Mouse (Mus musculus) stomach, embryonic 14.5 days (tissue): ENCODE data around the gene Pacs2. TPM values are rescaled to one million over a fixed set of nuclear protein-coding genes. Genes with fewer than 3 reads are reported as not detected.

Experiments
- ATAC-seq: fragments of 200-750 bp; cut with Nextera tagmentation; 2 replicates; pipeline ENCODE4 v1.8.0; 2017; ENCODE audit warnings: low read depth, moderate TSS enrichment; ENCODE audit not compliant: insufficient number of reproducible peaks, insufficient read depth, low FRiP score
- H3K27ac ChIP-seq: fragments of 300-500 bp; sonication (generic); 2 replicates; pipeline ENCODE4 v1.5.1; 2014; ENCODE audit warnings: mild to moderate bottlenecking, low read length, moderate library complexity, mixed read lengths
- H3K27me3 ChIP-seq: fragments of 300-500 bp; sonication (generic); 2 replicates; pipeline ENCODE4 v1.6.1; 2014; ENCODE audit warnings: low read length, control low read depth, mixed read lengths; ENCODE audit not compliant: control insufficient read depth, insufficient read depth
- H3K36me3 ChIP-seq: fragments of 300-500 bp; sonication (generic); 2 replicates; pipeline ENCODE4 v1.6.1; 2014; ENCODE audit warnings: mild to moderate bottlenecking, control low read depth, low read length, moderate library complexity, mixed read lengths; ENCODE audit not compliant: control insufficient read depth, insufficient read depth
- H3K4me1 ChIP-seq: fragments of 300-500 bp; sonication (generic); 2 replicates; pipeline ENCODE4 v1.6.1; 2014; ENCODE audit warnings: low read length, control low read depth, mixed read lengths; ENCODE audit not compliant: control insufficient read depth, insufficient read depth
- H3K4me2 ChIP-seq: fragments of 300-500 bp; sonication (generic); replicated peaks from 2 replicates; pipeline ENCODE4 v1.6.1; 2014; ENCODE audit warnings: low read depth, low read length, control low read depth
- H3K4me3 ChIP-seq: fragments of 300-500 bp; sonication (generic); 2 replicates; pipeline ENCODE4 v1.5.1; 2014; ENCODE audit warnings: low read depth, low read length, control low read depth
- H3K9ac ChIP-seq: fragments of 300-500 bp; sonication (generic); replicated peaks from 2 replicates; pipeline ENCODE4 v1.6.1; 2014; ENCODE audit warnings: low read depth, mild to moderate bottlenecking, control low read depth, low read length, moderate library complexity, mixed read lengths
- H3K9me3 ChIP-seq: fragments of 300-500 bp; sonication (generic); 2 replicates; pipeline ENCODE4 v1.6.1; 2016; ENCODE audit warnings: low read depth, low read length, control low read depth; ENCODE audit not compliant: control insufficient read depth
- WGBS: fragments of 180-500 bp; shearing (Covaris S2); extraction: QIAGEN DNeasy Blood & Tissue Kit; methylation state at CpG from one replicate; pipeline ENCODE4 v1.1.7; 2014; 5-methylcytosine and 5-hydroxymethylcytosine counted together
- polyA plus RNA-seq: library from polyadenylated mRNA; unstranded; fragments of >200 nt; fragmentation: Nextera tagmentation; extraction: Ambion mirVana; gene quantifications from 2 replicates; pipeline ENCODE4 v1.2.1, GENCODE M21; 2014

The Pacs2 gene
- polyA plus RNA-seq, 1 experiment from 2014 or later = 17.1 TPM

- H3K4me3 ChIP-seq = no peak overlapping the region
- no peak overlapping the region for H3K9ac ChIP-seq
- no peak overlapping the region for H3K4me2 ChIP-seq
- H3K27me3 ChIP-seq = no peaks in the 10 kb centered on the region
- no peak overlapping the region for H3K27ac ChIP-seq
- peaks cover 3% of the 10 kb centered on the region; the same call in 1 of the 2 replicates for H3K36me3 ChIP-seq
- no peaks in the 10 kb centered on the region for H3K4me1 ChIP-seq
- 83% methylated on average over 2 of the region's 2 CpGs for whole genome bisulfite sequencing
- no peaks in the 10 kb centered on the region for H3K9me3 ChIP-seq
- no peak for ATAC-seq
Observed at GRCm38 (mm10) chr12:113042543-113042942, 28.2 kb downstream of the Pacs2 start.

- H3K27me3 ChIP-seq = no peaks in the 10 kb centered on the region
- WGBS = 78% methylated on average over 3 of the region's 3 CpGs
- peaks cover 10% of the 10 kb centered on the region; the same call in 1 of the 2 replicates for H3K36me3 ChIP-seq
- no peak overlapping the region for H3K4me2 ChIP-seq
- H3K9me3 ChIP-seq = no peaks in the 10 kb centered on the region
- no peak overlapping the region for H3K4me3 ChIP-seq
- no peak overlapping the region for H3K27ac ChIP-seq
- H3K9ac ChIP-seq = no peak overlapping the region
- no peak for ATAC-seq
- H3K4me1 ChIP-seq = no peaks in the 10 kb centered on the region
Observed at GRCm38 (mm10) chr12:113044916-113045677, 30.8 kb downstream of the Pacs2 start.

DNA sequence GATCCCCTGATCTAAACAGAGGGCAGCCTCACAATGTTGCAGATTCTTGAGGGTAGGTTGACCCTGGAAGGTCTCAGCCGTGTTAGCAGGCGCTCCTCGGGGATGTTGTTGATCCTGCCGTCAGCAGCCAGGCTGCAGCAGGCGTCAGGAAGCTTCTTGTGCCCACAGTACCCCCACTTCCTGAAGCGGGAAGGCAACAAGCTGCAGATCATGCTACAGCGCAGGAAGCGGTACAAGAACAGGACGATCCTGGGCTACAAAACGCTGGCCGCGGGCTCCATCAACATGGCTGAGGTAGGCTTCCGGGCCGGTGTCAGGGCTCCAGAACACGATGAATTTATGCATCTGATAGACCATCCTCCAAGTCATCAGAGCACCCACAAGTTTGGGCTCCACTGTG, 32.6 kb downstream of the Pacs2 start:
- no peak overlapping the region for H3K4me3 ChIP-seq
- H3K9me3 ChIP-seq = no peaks in the 10 kb centered on the region
- no peak overlapping the region for H3K27ac ChIP-seq
- WGBS = 86% methylated on average over 15 of the region's 15 CpGs
- H3K4me2 ChIP-seq = no peak overlapping the region
- H3K4me1 ChIP-seq = no peaks in the 10 kb centered on the region
- H3K27me3 ChIP-seq = no peaks in the 10 kb centered on the region
- H3K9ac ChIP-seq = no peak overlapping the region
- H3K36me3 ChIP-seq = peaks cover 16% of the 10 kb centered on the region; the same call in 1 of the 2 replicates
- no peak for ATAC-seq

DNA sequence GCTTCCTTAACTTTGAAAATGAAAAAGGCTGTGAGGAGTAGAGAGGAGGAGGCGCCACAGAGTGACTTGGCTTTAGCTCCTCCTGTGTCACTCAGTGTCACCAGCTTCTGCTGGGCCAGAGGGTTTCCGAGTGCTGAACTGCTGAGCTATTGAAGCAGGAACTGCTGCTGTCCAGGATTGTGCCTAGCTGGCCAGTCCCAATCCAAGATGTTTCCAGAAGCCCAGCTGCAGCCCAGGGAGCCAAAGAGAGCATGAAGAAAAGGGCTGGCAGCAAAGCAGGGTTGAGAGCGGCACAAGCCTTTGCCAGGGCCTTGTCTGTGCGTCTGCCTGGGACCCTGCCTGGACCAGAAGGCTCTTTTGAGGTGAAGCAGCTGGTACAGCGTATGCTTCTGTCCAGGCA, 33.8 kb downstream of the Pacs2 start:
- Histone ChIP-seq H3K36me3 (peaks cover 21% of the 10 kb centered on the region), H3K27ac (no peak overlapping the region), H3K9me3 (no peaks in the 10 kb centered on the region), H3K4me2 (no peak overlapping the region), H3K9ac (no peak overlapping the region), H3K4me1 (no peaks in the 10 kb centered on the region), H3K4me3 (no peak overlapping the region), H3K27me3 (no peaks in the 10 kb centered on the region)
- ATAC-seq = no peak
- WGBS = 88% methylated on average over 5 of the region's 5 CpGs

DNA sequence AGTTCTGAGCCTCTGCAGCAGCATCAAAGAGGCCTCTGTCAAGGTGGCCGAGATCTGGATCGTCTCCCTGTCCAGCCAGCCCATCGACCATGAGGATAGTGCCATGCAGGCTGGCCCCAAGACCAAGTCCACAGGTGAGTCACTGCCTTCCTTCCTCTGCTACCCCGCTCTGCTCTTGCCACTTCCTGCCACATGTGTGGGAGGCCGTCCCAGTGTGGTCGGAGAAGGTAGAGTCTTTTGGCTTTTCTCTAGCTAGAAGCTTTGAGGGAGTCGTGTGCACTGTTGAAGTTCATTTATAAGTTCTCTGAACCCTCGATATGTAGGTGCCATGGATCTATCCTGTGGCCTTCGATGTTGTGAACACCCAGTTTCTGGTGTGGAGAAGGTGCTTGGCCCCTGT, 35.5 kb downstream of the Pacs2 start:
- WGBS = 90% methylated on average over 9 of the region's 9 CpGs
- no peaks in the 10 kb centered on the region for H3K27me3 ChIP-seq
- ATAC-seq = no peak
- no peak overlapping the region for H3K4me3 ChIP-seq
- no peaks in the 10 kb centered on the region for H3K4me1 ChIP-seq
- H3K9me3 ChIP-seq = no peaks in the 10 kb centered on the region
- H3K27ac ChIP-seq = no peak overlapping the region
- no peak overlapping the region for H3K4me2 ChIP-seq
- no peak overlapping the region for H3K9ac ChIP-seq
- peaks cover 31% of the 10 kb centered on the region for H3K36me3 ChIP-seq

GRCm38 (mm10) chr12:113050671-113051070, 36.4 kb downstream of the Pacs2 start:
- WGBS = 85% methylated on average over 12 of the region's 12 CpGs
- Histone ChIP-seq H3K9me3 (no peaks in the 10 kb centered on the region), H3K4me1 (no peaks in the 10 kb centered on the region), H3K4me3 (no peak overlapping the region), H3K27me3 (no peaks in the 10 kb centered on the region), H3K9ac (no peak overlapping the region), H3K36me3 (peaks cover 35% of the 10 kb centered on the region), H3K4me2 (no peak overlapping the region), H3K27ac (no peak overlapping the region)
- no peak for ATAC-seq

DNA sequence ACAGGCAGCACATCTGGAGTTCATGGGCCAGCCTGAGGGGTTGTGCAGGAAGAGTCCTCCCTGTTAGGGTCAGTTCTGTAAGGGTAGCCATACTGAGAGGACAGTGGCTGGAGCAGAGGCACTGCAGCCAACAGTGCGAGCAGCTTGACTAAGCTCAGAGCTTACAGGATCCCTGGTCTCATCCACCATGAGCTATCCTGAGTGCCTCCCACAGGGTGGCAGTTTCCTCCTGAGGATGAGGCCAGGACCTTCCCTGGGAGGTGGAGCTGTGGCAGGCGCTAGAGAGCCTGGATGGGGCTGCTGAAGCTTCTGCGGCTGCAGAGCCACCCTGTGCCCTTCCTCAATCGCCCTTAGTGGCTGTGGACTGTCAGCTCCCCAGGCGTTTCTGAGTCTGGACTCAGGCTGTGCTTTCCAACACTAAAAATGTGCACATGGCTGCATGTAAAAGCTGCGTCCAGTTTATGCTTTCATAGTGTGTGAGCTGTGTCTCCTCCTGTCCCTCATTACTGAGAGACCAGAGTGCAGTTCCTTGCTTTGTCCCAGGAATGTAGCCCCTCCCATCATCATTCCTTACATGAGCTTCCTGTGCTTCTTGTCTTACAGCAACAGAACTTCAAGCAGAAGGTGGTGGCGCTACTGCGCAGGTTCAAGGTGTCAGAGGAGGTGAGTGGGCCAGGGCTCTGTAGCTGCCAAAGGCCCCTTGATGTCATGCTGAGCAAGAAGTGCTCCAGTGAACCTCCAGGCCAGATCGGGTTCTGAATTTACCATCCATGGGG, 37.5 kb downstream of the Pacs2 start:
- H3K4me2 ChIP-seq = no peak overlapping the region
- H3K27me3 ChIP-seq = no peaks in the 10 kb centered on the region
- H3K27ac ChIP-seq = no peak overlapping the region
- H3K9me3 ChIP-seq = no peaks in the 10 kb centered on the region
- WGBS = 39% methylated on average over 9 of the region's 9 CpGs
- H3K9ac ChIP-seq = no peak overlapping the region
- no peak; the same call in 1 of the 2 replicates for ATAC-seq
- H3K36me3 ChIP-seq = peaks cover 35% of the 10 kb centered on the region
- no peaks in the 10 kb centered on the region for H3K4me1 ChIP-seq
- no peak overlapping the region for H3K4me3 ChIP-seq

GRCm38 (mm10) chr12:113056089-113056488, 41.8 kb downstream of the Pacs2 start:
- no peaks in the 10 kb centered on the region for H3K9me3 ChIP-seq
- H3K36me3 ChIP-seq = peaks cover 42% of the 10 kb centered on the region
- 92% methylated on average over 8 of the region's 8 CpGs for WGBS

More at GRCm38 (mm10) chr12:113056089-113056488, 41.8 kb downstream of the Pacs2 start:
- Histone ChIP-seq H3K9ac (no peak overlapping the region), H3K4me1 (no peaks in the 10 kb centered on the region), H3K27ac (no peak overlapping the region), H3K4me2 (no peak overlapping the region), H3K27me3 (no peaks in the 10 kb centered on the region), H3K4me3 (no peak overlapping the region)
- no peak for ATAC-seq
